Mouse (Mus musculus): ENCODE measurements at regions not wholly inside any gene's neighbourhood (a gene's known extent, or its start where the extent isn't known, plus 50 kb on each side); places are given as distances from the start of the nearest gene placed in this dataset.

GRCm38 (mm10) chr13:57350828-57351227 lies 455.0 kb upstream of the Trpc7 start:
- no peak for TF ChIP-seq CTCF (IDR thresholded peaks at IDR 0.05; ENCODE audit: borderline replicate concordance, extremely low read depth, insufficient read depth, insufficient read length)
- no peak for TF ChIP-seq POLR2A (IDR thresholded peaks at IDR 0.05; ENCODE audit: borderline replicate concordance, extremely low read depth, insufficient read depth, insufficient read length, poor library complexity, severe bottlenecking)
